Mouse (Mus musculus) ES-Bruce4 (cell line): ENCODE results near the gene Tbc1d32. TPM values are rescaled to one million over a fixed set of nuclear protein-coding genes. Genes with fewer than 3 reads are reported as not detected.
"Not testable (repeated sequence)": the region's sequence is repeated elsewhere in the genome, so short reads cannot be mapped to it uniquely, and the experiment has no call there.

Source experiments
- H3K27ac ChIP-seq: 2 replicates; pipeline ENCODE4 v1.5.1; 2012; ENCODE audit warnings: low read length, inconsistent platforms; ENCODE audit not compliant: insufficient read depth
- H3K27me3 ChIP-seq: 2 replicates; pipeline ENCODE4 v1.6.1; 2012; ENCODE audit warnings: mild to moderate bottlenecking, low read length, inconsistent platforms; ENCODE audit not compliant: control insufficient read depth, poor library complexity, insufficient read depth, severe bottlenecking
- H3K36me3 ChIP-seq: 2 replicates; pipeline ENCODE4 v1.6.1; 2012; ENCODE audit warnings: inconsistent platforms, mild to moderate bottlenecking, low read length, moderate library complexity; ENCODE audit not compliant: control insufficient read depth, poor library complexity, insufficient read depth, severe bottlenecking
- H3K4me1 ChIP-seq: one replicate; pipeline ENCODE4 v1.8.1; 2011; ENCODE audit warnings: low read length; ENCODE audit not compliant: control insufficient read depth, insufficient read depth
- H3K4me3 ChIP-seq: 2 replicates; pipeline ENCODE4 v1.5.1; 2011; ENCODE audit warnings: low read depth, mild to moderate bottlenecking, low read length
- H3K9ac ChIP-seq: 2 replicates; pipeline ENCODE4 v1.6.1; 2012; ENCODE audit warnings: low read depth, mild to moderate bottlenecking, inconsistent platforms; ENCODE audit not compliant: poor library complexity, severe bottlenecking
- H3K9me3 ChIP-seq: replicated peaks from 2 replicates; pipeline ENCODE4 v1.6.1; 2012; ENCODE audit warnings: mild to moderate bottlenecking, low read length, inconsistent platforms; ENCODE audit not compliant: control insufficient read depth, poor library complexity, insufficient read depth, severe bottlenecking
- CTCF ChIP-seq: IDR thresholded peaks from one replicate; pipeline ENCODE4 v1.8.1; 2011; ENCODE audit warnings: low read depth, low read length
- EP300 ChIP-seq: IDR thresholded peaks from 2 replicates; pipeline ENCODE4 v1.6.1; 2011; ENCODE audit warnings: low read depth, low read length; ENCODE audit not compliant: insufficient read depth
- POLR2A ChIP-seq: IDR thresholded peaks from one replicate; pipeline ENCODE4 v1.8.1; 2011; ENCODE audit warnings: low read length; ENCODE audit not compliant: insufficient read depth
- polyA plus RNA-seq: library from polyadenylated mRNA; stranded (reverse); fragments of >200 nt; gene quantifications from 2 replicates; pipeline ENCODE4 v1.2.4, GENCODE M21; 2011; ENCODE audit warnings: low read depth; ENCODE audit not compliant: missing spikeins, insufficient read depth, insufficient read length

Tbc1d32 gene
- polyA plus RNA-seq, 1 experiment = 9.5 TPM

DNA sequence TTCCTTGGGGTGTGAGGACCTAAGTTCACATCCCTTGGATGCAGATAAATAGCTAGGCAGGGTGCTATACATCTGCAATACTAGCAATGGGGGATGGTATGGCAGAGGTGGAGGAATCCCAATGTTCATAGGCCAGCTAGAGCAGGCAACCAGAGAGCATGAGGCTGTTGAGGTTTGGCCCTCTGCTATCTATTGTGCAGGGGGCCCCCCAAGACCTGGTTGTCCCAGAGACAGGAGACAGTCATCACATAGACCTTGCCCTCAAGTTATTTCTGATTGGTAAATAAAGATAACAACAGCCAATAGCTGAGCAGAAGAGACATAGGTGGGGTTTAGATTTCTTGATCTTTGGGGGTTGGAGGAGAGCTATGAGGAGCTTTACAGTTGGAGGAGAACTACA lies 28.6 kb downstream of the Tbc1d32 start:
- H3K4me3 ChIP-seq = no peak overlapping the region
- H3K27ac ChIP-seq = no peak overlapping the region
- no peaks in the 10 kb centered on the region for H3K36me3 ChIP-seq
- H3K27me3 ChIP-seq = no peaks in the 10 kb centered on the region
- H3K4me1 ChIP-seq = no peaks in the 10 kb centered on the region
- no peak overlapping the region for H3K9ac ChIP-seq
- TF ChIP-seq POLR2A = no peak
- TF ChIP-seq CTCF = no peak
- TF ChIP-seq EP300 = no peak
- no peaks in the 10 kb centered on the region for H3K9me3 ChIP-seq

DNA sequence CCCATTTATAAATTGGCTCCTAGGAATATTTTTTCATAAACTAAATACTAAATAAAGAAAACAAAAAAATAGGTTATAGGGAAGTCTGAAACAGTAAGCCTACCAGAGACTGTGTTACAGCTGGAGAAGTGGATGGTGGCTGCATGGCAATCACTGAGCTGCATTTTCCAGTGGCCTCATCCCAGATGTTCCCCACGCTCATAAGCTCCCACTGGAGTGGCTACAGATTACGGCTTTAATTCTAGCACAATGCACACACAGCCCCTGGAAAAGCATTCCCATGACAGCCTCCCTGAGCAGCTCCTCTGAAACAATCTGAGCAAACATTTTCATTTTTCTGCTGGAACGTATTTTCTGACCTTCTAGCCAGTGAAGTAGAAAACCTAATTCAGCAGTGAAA lies 29.8 kb downstream of the Tbc1d32 start:
- H3K9me3 ChIP-seq = no peaks in the 10 kb centered on the region
- no peaks in the 10 kb centered on the region for H3K4me1 ChIP-seq
- no peaks in the 10 kb centered on the region for H3K36me3 ChIP-seq
- H3K27ac ChIP-seq = no peak overlapping the region
- TF ChIP-seq POLR2A (no peak), CTCF (no peak), EP300 (no peak)
- no peak overlapping the region for H3K4me3 ChIP-seq
- H3K27me3 ChIP-seq = no peaks in the 10 kb centered on the region
- no peak overlapping the region for H3K9ac ChIP-seq

GRCm38 (mm10) chr10:56194310-56194709 lies 34.2 kb downstream of the Tbc1d32 start:
- H3K4me3 ChIP-seq = no peak overlapping the region
- no peak overlapping the region for H3K9ac ChIP-seq
- H3K27me3 ChIP-seq = no peaks in the 10 kb centered on the region
- TF ChIP-seq EP300 (no peak), POLR2A (no peak)
- no peaks in the 10 kb centered on the region for H3K36me3 ChIP-seq
- no peaks in the 10 kb centered on the region for H3K4me1 ChIP-seq
- H3K27ac ChIP-seq = no peak overlapping the region
- H3K9me3 ChIP-seq = no peaks in the 10 kb centered on the region

GRCm38 (mm10) chr10:56181727-56182126 lies 46.8 kb downstream of the Tbc1d32 start:
- Histone ChIP-seq H3K27me3 (no peaks in the 10 kb centered on the region), H3K9me3 (no peaks in the 10 kb centered on the region), H3K4me3 (no peak overlapping the region), H3K36me3 (no peaks in the 10 kb centered on the region), H3K27ac (no peak overlapping the region), H3K4me1 (no peaks in the 10 kb centered on the region), H3K9ac (no peak overlapping the region)
- TF ChIP-seq POLR2A (no peak), EP300 (no peak), CTCF (no peak)

DNA sequence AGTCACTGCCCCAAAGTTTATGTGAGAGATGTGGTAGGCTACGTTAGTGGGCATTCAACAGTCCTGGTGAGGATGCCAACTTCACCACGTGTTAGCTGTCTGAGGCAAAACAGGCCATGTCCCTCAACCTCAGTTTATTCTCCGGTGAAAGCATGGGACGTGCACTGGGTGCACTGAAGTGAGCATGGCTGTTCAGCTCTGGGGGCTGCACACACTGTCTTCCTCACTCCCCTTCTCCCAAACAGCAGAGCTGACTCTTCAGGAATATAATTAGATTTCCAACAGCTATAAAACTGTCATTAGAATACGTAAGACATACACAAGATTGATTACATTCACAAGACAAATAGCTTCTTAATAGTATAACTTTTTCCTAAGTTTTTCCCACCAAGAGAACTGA lies 55.3 kb downstream of the Tbc1d32 start:
- H3K4me1 ChIP-seq = no peaks in the 10 kb centered on the region
- no peaks in the 10 kb centered on the region for H3K36me3 ChIP-seq
- no peaks in the 10 kb centered on the region for H3K9me3 ChIP-seq
- H3K27ac ChIP-seq = no peak overlapping the region
- TF ChIP-seq CTCF = no peak
- TF ChIP-seq EP300 = no peak
- TF ChIP-seq POLR2A = no peak
- H3K27me3 ChIP-seq = no peaks in the 10 kb centered on the region
- H3K4me3 ChIP-seq = no peak overlapping the region
- H3K9ac ChIP-seq = no peak overlapping the region

GRCm38 (mm10) chr10:56167721-56168120 lies 60.8 kb downstream of the Tbc1d32 start:
- H3K27me3 ChIP-seq, H3K9ac ChIP-seq, H3K4me1 ChIP-seq, H3K4me3 ChIP-seq, H3K27ac ChIP-seq, H3K36me3 ChIP-seq, H3K9me3 ChIP-seq: not testable (repeated sequence)
